Comparison of ENCODE assay signal across 11 mouse cellular contexts in the genomic region with DNA sequence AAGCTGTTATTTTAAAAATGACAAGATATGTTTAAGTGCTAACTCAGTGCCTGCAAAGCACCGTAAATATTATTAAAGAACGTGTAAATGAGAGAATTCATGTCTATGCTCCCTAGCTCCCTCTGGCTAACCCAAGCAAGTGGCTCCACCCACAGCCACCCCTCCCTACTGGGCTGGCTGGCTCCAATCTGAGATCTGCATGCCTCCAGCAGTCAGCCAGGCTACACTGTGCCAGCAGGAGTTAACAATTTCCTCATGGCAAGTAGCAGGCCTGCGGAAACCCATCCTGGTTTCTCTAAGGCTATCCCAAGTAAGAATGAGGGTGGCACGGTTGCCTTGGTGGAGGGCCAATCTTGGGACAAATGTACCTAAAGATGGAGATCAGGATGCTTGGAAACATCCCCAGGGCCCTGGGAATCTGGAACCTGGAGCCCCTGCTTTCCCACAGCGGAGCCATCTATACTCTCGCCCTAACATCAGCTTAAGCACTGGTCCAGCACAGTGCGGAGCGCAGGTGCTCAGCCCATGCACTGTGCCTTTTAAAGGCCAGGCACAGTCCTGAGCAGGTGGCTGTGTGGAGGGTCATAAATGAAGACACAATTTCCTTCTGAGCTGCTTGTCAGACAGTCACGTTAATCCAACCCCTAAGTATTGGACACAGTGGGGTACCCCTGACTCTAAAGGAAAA. TPM values are rescaled to one million over a fixed set of nuclear protein-coding genes. Genes with fewer than 3 reads are reported as not detected.
DNase-seq lines count a peak whose midpoint lies in the region; ATAC-seq lines count a peak whose summit lies in the region.
"Had no signal": no experiment of that assay in that cellular context is flagged by ENCODE, and none has a peak within 500 bp of the region (broad histone marks: within the 10 kb centered on the region; RNA-seq: fewer than 3 reads in every experiment).

No protein-coding gene starts in this region.

- ATAC-seq in erythroid progenitor cell, adult 5-6 weeks (replicated peaks; ENCODE audit: low FRiP score, poor library complexity, severe bottlenecking): 0 out of 2 replicates have a peak, but pooled peaks have one; percentile 52
- 0 out of 2 replicates have a peak, but pooled peaks have one; percentile 33 for ATAC-seq in stomach, embryonic 14.5 days (ENCODE audit: insufficient number of reproducible peaks, insufficient read depth, low FRiP score, low read depth)

- intact Hi-C loops in heart, postnatal 10 days (cut with DNase I): no loop called here

- WGBS in heart, embryonic 10.5 days: 63% methylated on average over 9 of the region's 9 CpGs
- WGBS in stomach, embryonic 14.5 days: 58% methylated on average over 9 of the region's 9 CpGs

- H3K36me3 ChIP-seq in heart, embryonic 10.5 days: no peaks in the 10 kb centered on the region
- no peaks in the 10 kb centered on the region for H3K36me3 ChIP-seq in stomach, embryonic 14.5 days (ENCODE audit: control insufficient read depth, insufficient read depth, low read length)
- H3K36me3 ChIP-seq: heart, embryonic 13.5 days had no signal

- H3K27me3 ChIP-seq in heart, embryonic 10.5 days (ENCODE audit: insufficient read depth, poor library complexity, severe bottlenecking): peaks cover 3% of the 10 kb centered on the region; the same call in 1 of the 2 replicates
- H3K27me3 ChIP-seq in stomach, embryonic 14.5 days (ENCODE audit: control insufficient read depth, insufficient read depth, low read length): no peaks in the 10 kb centered on the region
- H3K27me3 ChIP-seq: heart, embryonic 13.5 days had no signal

- H3K9me3 ChIP-seq in heart, embryonic 10.5 days: no peaks in the 10 kb centered on the region
- H3K9me3 ChIP-seq in stomach, embryonic 14.5 days (ENCODE audit: control insufficient read depth, low read depth, low read length): no peaks in the 10 kb centered on the region
- H3K9me3 ChIP-seq: heart, embryonic 13.5 days had no signal

- peaks cover 30% of the 10 kb centered on the region for H3K4me1 ChIP-seq in heart, embryonic 10.5 days
- H3K4me1 ChIP-seq in stomach, embryonic 14.5 days (ENCODE audit: control insufficient read depth, insufficient read depth, low read length): no peaks in the 10 kb centered on the region

- H3K4me2 ChIP-seq in stomach, embryonic 14.5 days (replicated peaks; ENCODE audit: low read depth, low read length): no peak overlapping the region
- H3K4me2 ChIP-seq: heart, embryonic 13.5 days had no signal

- no peak overlapping the region for H3K27ac ChIP-seq in heart, embryonic 10.5 days
- H3K27ac ChIP-seq in stomach, embryonic 14.5 days (ENCODE audit: low read length): no peak overlapping the region
- H3K27ac ChIP-seq: heart, embryonic 13.5 days had no signal

- no peak overlapping the region for H3K4me3 ChIP-seq in heart, embryonic 10.5 days
- H3K4me3 ChIP-seq in stomach, embryonic 14.5 days (ENCODE audit: low read depth, low read length): no peak overlapping the region
- H3K4me3 ChIP-seq: heart, embryonic 13.5 days had no signal

- no peak overlapping the region for H3K9ac ChIP-seq in stomach, embryonic 14.5 days (replicated peaks; ENCODE audit: low read depth, low read length)
- H3K9ac ChIP-seq: heart, embryonic 13.5 days had no signal

- peak; percentile 48 to 54 for DNase-seq in heart, postnatal 10 days
- no peak for DNase-seq in heart, embryonic 10.5 days (ENCODE audit: low spot score)
- DNase-seq in urinary bladder, postnatal 14 days (ENCODE audit: low spot score): peak; percentile 61
- no peak for DNase-seq in urinary bladder, adult 2 months (ENCODE audit: low spot score)
- no peak for DNase-seq in layer of hippocampus, postnatal 36 days
- DNase-seq in thymus, postnatal 10 days (ENCODE audit: low spot score in 2 of 2): no peak

RNA-seq across cellular contexts. Expression of gene Cib4, which starts 4.8 kb away (rescaled TPM):
- total RNA-seq in heart, postnatal 10 days (2021): not detected
- polyA plus RNA-seq in heart, embryonic 10.5 days (2016; fragmentation: Nextera tagmentation; extraction: Ambion mirVana): not detected in 2 replicates
- 0.32 and 0.40 TPM in 2 replicates for polyA plus RNA-seq in urinary bladder, adult 2 months (2012; rRNA removed)
- not detected in 2 replicates for total RNA-seq in erythroid progenitor cell, adult 5-6 weeks (2015; ENCODE audit: low replicate concordance)
- not detected in 2 replicates for total RNA-seq in erythroid progenitor cell, adult 5-6 weeks (2017; ENCODE audit: low replicate concordance)
- polyA plus RNA-seq in stomach, embryonic 14.5 days (2014; fragmentation: Nextera tagmentation; extraction: Ambion mirVana): not detected in 2 replicates
- not detected for total RNA-seq in layer of hippocampus, postnatal 36 days (2021)
- total RNA-seq: ES-E14 had no signal
- polyA plus RNA-seq: heart, embryonic 13.5 days; neural tube, embryonic 11.5 days had no signal

RNA-seq across cellular contexts. Expression of gene Kcnk3, which starts 37.5 kb away (rescaled TPM):
- total RNA-seq in heart, postnatal 10 days (2021): 100 to 1,000 TPM; 159 to 183 TPM
- polyA plus RNA-seq in heart, embryonic 10.5 days (2016; fragmentation: Nextera tagmentation; extraction: Ambion mirVana): 17.0 and 34.2 TPM in 2 replicates
- polyA plus RNA-seq in urinary bladder, adult 2 months (2012; rRNA removed): 15.1 and 28.4 TPM in 2 replicates
- total RNA-seq in erythroid progenitor cell, adult 5-6 weeks (2015; ENCODE audit: low replicate concordance): not detected in 2 replicates
- not detected in 2 replicates for total RNA-seq in erythroid progenitor cell, adult 5-6 weeks (2017; ENCODE audit: low replicate concordance)
- polyA plus RNA-seq in stomach, embryonic 14.5 days (2014; fragmentation: Nextera tagmentation; extraction: Ambion mirVana): 13.0 and 13.5 TPM in 2 replicates
- 1 to 10 TPM; 7.7 to 9.8 TPM for total RNA-seq in layer of hippocampus, postnatal 36 days (2021)

Comparison
In these comparisons a context has a peak if more than half of its experiments do, and no peak if none do; other contexts are left out.
1. DNase-seq: peak in heart, postnatal 10 days (2 of 2) and urinary bladder, postnatal 14 days (single experiment); none in heart, embryonic 10.5 days (single experiment), urinary bladder, adult 2 months (single experiment), layer of hippocampus, postnatal 36 days (0 of 2) and thymus, postnatal 10 days (0 of 2).
2. RNA of gene Kcnk3, which starts 37.5 kb away (total RNA-seq): 159 to 183 TPM in heart, postnatal 10 days; 7.7 to 9.8 TPM in layer of hippocampus, postnatal 36 days and not detected in erythroid progenitor cell, adult 5-6 weeks; every median in the first group is over 10 times any median in the second.